Mouse (Mus musculus) brain, embryonic 14.5 days (tissue): ENCODE data around the gene Pak2.

Source experiments
- CTCF ChIP-seq: fragments of 200-500 bp; IDR thresholded peaks from 2 replicates; pipeline ENCODE4 v1.5.1; 2012; ENCODE audit warnings: inconsistent platforms, mild to moderate bottlenecking, moderate library complexity, borderline replicate concordance; ENCODE audit not compliant: insufficient read depth, insufficient read length; ENCODE audit errors: extremely low read depth
- POLR2A ChIP-seq: fragments of 200-500 bp; IDR thresholded peaks from 2 replicates; pipeline ENCODE4 v1.6.1; 2012; ENCODE audit warnings: mild to moderate bottlenecking, inconsistent platforms, borderline replicate concordance; ENCODE audit not compliant: poor library complexity, insufficient read depth, insufficient read length, severe bottlenecking; ENCODE audit errors: extremely low read depth

DNA sequence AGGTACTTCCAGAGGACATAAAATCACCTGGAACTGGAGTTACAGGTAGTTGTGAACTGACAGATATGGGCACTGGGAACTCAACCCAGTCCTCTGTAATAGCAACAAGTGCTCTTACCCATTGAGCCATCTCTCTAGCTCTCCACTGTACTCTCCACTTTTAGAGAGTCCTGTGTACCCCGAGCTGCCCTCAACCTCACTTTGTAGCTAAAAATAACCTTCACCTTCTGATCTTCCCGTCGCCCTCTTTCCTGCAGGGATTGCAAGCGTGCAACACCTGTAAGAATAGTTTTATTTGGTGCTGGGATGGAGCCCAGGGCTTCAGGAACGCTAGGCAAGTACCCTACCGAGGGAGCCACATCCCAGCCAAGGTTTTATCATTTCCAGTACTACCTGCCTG, 36.6 kb upstream of the Pak2 start:
- TF ChIP-seq CTCF (no peak), POLR2A (no peak)
